Mouse (Mus musculus): ENCODE data around the gene Pigf. TPM values are rescaled to one million over a fixed set of nuclear protein-coding genes. Genes with fewer than 3 reads are reported as not detected.
A peak's percentile ranks its signal among the peaks of the same experiment; 100 is the strongest.
"Not testable (repeated sequence)": the region's sequence is repeated elsewhere in the genome, so short reads cannot be mapped to it uniquely, and the experiment has no call there.

The Pigf gene
- 1.2 and 2.3 TPM in 2 replicates for polyA plus RNA-seq (2012; rRNA removed)

- H3K27me3 ChIP-seq (ENCODE audit: control insufficient read depth, insufficient read depth, low read length) = no peaks in the 10 kb centered on the region
- WGBS = 1% methylated on average over 43 of the region's 43 CpGs
- H3K4me1 ChIP-seq (ENCODE audit: control insufficient read depth, insufficient read depth, insufficient read length, low read length) = no peaks in the 10 kb centered on the region; the same call in none of the 2 replicates
- H3K36me3 ChIP-seq (ENCODE audit: control insufficient read depth, insufficient read depth, low read length) = peaks cover 6% of the 10 kb centered on the region
- TF ChIP-seq POLR2A (IDR thresholded peaks at IDR 0.05; ENCODE audit: low read depth, low read length) (peak; percentile 73), CTCF (IDR thresholded peaks at IDR 0.05; ENCODE audit: extremely low read depth, insufficient read length, insufficient replicate concordance, low read depth, low read length) (peak; percentile 32; the same call in 1 of the 2 replicates)
- H3K27ac ChIP-seq (ENCODE audit: insufficient read depth, low read depth, low read length) = peak within 1 kb of the TSS; percentile 78
- peak within 1 kb of the TSS; percentile 85 for H3K4me3 ChIP-seq (ENCODE audit: low read depth, low read length)
These were observed at the start of gene Pigf, which contains the start of gene Cript for GRCm38 (mm10) chr17:87025269-87025949. TSS of gene Pigf (minus strand) at chr17:87025406. TSS of gene Cript (plus strand) at chr17:87025550.

- H3K27me3 ChIP-seq (ENCODE audit: control insufficient read depth, insufficient read depth, low read length) = no peaks in the 10 kb centered on the region
- no peaks in the 10 kb centered on the region for H3K4me1 ChIP-seq (ENCODE audit: control insufficient read depth, insufficient read depth, insufficient read length, low read length)
- TF ChIP-seq POLR2A (IDR thresholded peaks at IDR 0.05; ENCODE audit: low read depth, low read length) = no peak
- TF ChIP-seq CTCF (IDR thresholded peaks at IDR 0.05; ENCODE audit: extremely low read depth, insufficient read length, insufficient replicate concordance, low read depth, low read length) = no peak
- no peak overlapping the region for H3K27ac ChIP-seq (ENCODE audit: insufficient read depth, low read depth, low read length)
- no peaks in the 10 kb centered on the region for H3K36me3 ChIP-seq (ENCODE audit: control insufficient read depth, insufficient read depth, low read length)
- H3K4me3 ChIP-seq (ENCODE audit: low read depth, low read length) = no peak overlapping the region
These were observed 48.3 kb upstream of the Pigf start for GRCm38 (mm10) chr17:87073470-87073869.

- H3K4me1 ChIP-seq (ENCODE audit: control insufficient read depth, insufficient read depth, insufficient read length, low read length) = no peaks in the 10 kb centered on the region
- WGBS = 65% methylated on average over 5 of the region's 5 CpGs
- no peaks in the 10 kb centered on the region for H3K27me3 ChIP-seq (ENCODE audit: control insufficient read depth, insufficient read depth, low read length)
- H3K4me3 ChIP-seq (ENCODE audit: low read depth, low read length) = no peak overlapping the region
- TF ChIP-seq POLR2A (IDR thresholded peaks at IDR 0.05; ENCODE audit: low read depth, low read length) = no peak
- TF ChIP-seq CTCF (IDR thresholded peaks at IDR 0.05; ENCODE audit: extremely low read depth, insufficient read length, insufficient replicate concordance, low read depth, low read length) = no peak
- H3K36me3 ChIP-seq (ENCODE audit: control insufficient read depth, insufficient read depth, low read length) = no peaks in the 10 kb centered on the region
- H3K27ac ChIP-seq (ENCODE audit: insufficient read depth, low read depth, low read length) = no peak overlapping the region
These were observed 47.7 kb upstream of the Pigf start for GRCm38 (mm10) chr17:87072766-87073440.

- not testable (repeated sequence) for H3K4me3 ChIP-seq (ENCODE audit: low read depth, low read length); H3K27ac ChIP-seq (ENCODE audit: insufficient read depth, low read depth, low read length); H3K27me3 ChIP-seq (ENCODE audit: control insufficient read depth, insufficient read depth, low read length); H3K4me1 ChIP-seq (ENCODE audit: control insufficient read depth, insufficient read depth, insufficient read length, low read length); H3K36me3 ChIP-seq (ENCODE audit: control insufficient read depth, insufficient read depth, low read length)
- WGBS = 98% methylated on average over 1 of the region's 1 CpGs
These were observed 47.0 kb upstream of the Pigf start for GRCm38 (mm10) chr17:87072183-87072582.

GRCm38 (mm10) chr17:87068997-87069396, 43.8 kb upstream of the Pigf start:
- TF ChIP-seq CTCF (IDR thresholded peaks at IDR 0.05; ENCODE audit: extremely low read depth, insufficient read length, insufficient replicate concordance, low read depth, low read length) (no peak), POLR2A (IDR thresholded peaks at IDR 0.05; ENCODE audit: low read depth, low read length) (no peak)
- no peaks in the 10 kb centered on the region for H3K36me3 ChIP-seq (ENCODE audit: control insufficient read depth, insufficient read depth, low read length)
- H3K27ac ChIP-seq (ENCODE audit: insufficient read depth, low read depth, low read length) = no peak overlapping the region
- WGBS = 88% methylated on average over 4 of the region's 4 CpGs
- H3K4me1 ChIP-seq (ENCODE audit: control insufficient read depth, insufficient read depth, insufficient read length, low read length) = no peaks in the 10 kb centered on the region
- H3K27me3 ChIP-seq (ENCODE audit: control insufficient read depth, insufficient read depth, low read length) = no peaks in the 10 kb centered on the region
- no peak overlapping the region for H3K4me3 ChIP-seq (ENCODE audit: low read depth, low read length)

- Histone ChIP-seq H3K36me3 (ENCODE audit: control insufficient read depth, insufficient read depth, low read length) (no peaks in the 10 kb centered on the region), H3K4me3 (ENCODE audit: low read depth, low read length) (no peak overlapping the region), H3K4me1 (ENCODE audit: control insufficient read depth, insufficient read depth, insufficient read length, low read length) (peaks cover 3% of the 10 kb centered on the region; the same call in 1 of the 2 replicates), H3K27me3 (ENCODE audit: control insufficient read depth, insufficient read depth, low read length) (no peaks in the 10 kb centered on the region), H3K27ac (ENCODE audit: insufficient read depth, low read depth, low read length) (no peak overlapping the region)
- TF ChIP-seq CTCF (IDR thresholded peaks at IDR 0.05; ENCODE audit: extremely low read depth, insufficient read length, insufficient replicate concordance, low read depth, low read length) (no peak), POLR2A (IDR thresholded peaks at IDR 0.05; ENCODE audit: low read depth, low read length) (no peak)
- WGBS = 62% methylated on average over 6 of the region's 6 CpGs
These were observed 38.8 kb upstream of the Pigf start for GRCm38 (mm10) chr17:87063969-87064368.

- WGBS = 76% methylated on average over 7 of the region's 7 CpGs
- Histone ChIP-seq H3K27me3 (ENCODE audit: control insufficient read depth, insufficient read depth, low read length) (no peaks in the 10 kb centered on the region), H3K27ac (ENCODE audit: insufficient read depth, low read depth, low read length) (no peak overlapping the region), H3K36me3 (ENCODE audit: control insufficient read depth, insufficient read depth, low read length) (no peaks in the 10 kb centered on the region), H3K4me3 (ENCODE audit: low read depth, low read length) (no peak overlapping the region), H3K4me1 (ENCODE audit: control insufficient read depth, insufficient read depth, insufficient read length, low read length) (peaks cover 3% of the 10 kb centered on the region; the same call in 1 of the 2 replicates)
- no peak for TF ChIP-seq CTCF (IDR thresholded peaks at IDR 0.05; ENCODE audit: extremely low read depth, insufficient read length, insufficient replicate concordance, low read depth, low read length)
- no peak for TF ChIP-seq POLR2A (IDR thresholded peaks at IDR 0.05; ENCODE audit: low read depth, low read length)
These were observed 38.3 kb upstream of the Pigf start for GRCm38 (mm10) chr17:87063461-87063860.

Data from small intestine, adult 2 months (tissue).